Mouse (Mus musculus) cerebellum, postnatal 4 days (tissue): ENCODE data around the gene Ptprd.
"Not testable (repeated sequence)": the region's sequence is repeated elsewhere in the genome, so short reads cannot be mapped to it uniquely, and the experiment has no call there.

Source experiments
- DNase-seq, 2 experiments: peaks; one replicate each; pipeline ENCODE4 v3.0.0; 2022; ENCODE audit warnings: low spot score in 2 of 2, mixed read lengths in 1 of 2

Gene Ptprd

GRCm38 (mm10) chr4:76449466-76450350 is 1762.1 kb downstream of the Ptprd start:
- peak; percentile 56 to 74 for DNase-seq

DNA sequence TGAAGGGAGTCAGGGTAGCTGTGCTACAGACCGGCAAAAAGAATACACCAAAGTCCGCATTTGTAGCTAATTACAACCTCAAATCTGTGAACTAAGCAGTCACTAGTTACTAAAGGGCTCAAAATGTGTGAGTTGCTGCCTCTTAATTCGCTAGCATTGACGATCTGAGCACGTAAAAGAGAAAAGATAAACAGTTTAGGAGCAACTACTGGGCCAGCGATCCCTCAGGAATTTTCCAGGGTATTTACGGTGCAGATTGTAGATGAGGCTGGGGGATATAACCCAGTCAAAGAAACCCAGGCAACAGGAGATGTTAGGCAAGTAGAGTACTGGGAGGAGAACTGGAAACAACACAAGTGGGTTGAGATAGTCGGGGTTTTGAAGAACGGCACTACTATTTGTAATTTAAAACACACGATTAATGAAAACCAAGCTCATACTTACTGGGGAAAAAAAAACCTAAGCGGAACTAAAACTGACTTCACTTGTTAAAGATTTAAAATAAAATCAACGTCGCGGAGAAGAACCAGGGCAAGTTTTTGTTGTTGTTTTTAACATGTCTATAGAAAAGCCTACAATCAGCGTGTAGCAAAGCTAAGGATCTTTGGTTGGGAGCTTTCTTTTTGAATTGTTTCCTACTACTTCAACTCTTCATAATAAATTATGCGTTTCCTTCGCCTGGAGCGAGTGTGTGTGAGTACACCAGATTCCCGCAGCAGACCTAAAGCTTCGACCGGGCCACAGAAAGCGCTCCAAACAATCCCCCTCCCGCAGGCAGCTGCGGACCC is 1762.9 kb downstream of the Ptprd start:
- no peak for DNase-seq

DNA sequence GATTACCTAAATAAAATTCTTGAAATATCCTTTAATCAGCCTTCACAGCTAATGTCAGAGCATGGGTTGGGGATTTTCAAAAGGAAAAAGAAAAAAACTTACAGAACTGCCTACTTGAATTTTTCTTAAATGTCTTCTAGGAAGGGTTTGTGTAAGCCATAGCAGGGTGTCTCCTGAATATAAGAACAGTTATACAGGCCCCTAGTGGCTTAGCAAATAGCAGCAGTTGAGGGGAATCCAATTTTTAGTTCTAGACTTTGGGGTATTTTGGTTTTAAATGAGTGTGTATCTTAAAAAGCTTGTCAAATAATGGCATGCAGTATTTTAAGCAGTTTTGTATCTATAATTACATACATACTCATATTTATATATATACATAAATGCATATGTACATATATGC is 1764.4 kb downstream of the Ptprd start:
- no peak for DNase-seq

DNA sequence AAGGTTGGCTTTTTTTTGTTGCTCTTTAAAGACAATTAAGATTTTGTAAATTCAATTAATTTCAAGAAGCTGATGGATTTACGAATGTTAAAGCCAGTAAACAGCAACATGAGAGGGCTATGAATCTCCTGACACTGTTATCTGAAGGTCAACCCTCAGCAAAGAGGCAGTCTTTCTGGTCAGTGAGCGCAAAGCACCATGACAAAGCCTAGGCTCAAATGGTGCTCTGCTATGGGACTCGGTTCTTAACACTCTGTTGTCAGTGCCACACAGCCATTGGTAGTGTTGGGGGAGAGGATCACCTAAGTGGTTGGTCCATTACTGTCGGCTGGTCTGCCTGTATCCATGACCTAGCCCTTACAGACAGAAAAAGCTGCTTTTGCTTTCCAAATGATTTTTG is 1767.0 kb downstream of the Ptprd start:
- DNase-seq: no peak

DNA sequence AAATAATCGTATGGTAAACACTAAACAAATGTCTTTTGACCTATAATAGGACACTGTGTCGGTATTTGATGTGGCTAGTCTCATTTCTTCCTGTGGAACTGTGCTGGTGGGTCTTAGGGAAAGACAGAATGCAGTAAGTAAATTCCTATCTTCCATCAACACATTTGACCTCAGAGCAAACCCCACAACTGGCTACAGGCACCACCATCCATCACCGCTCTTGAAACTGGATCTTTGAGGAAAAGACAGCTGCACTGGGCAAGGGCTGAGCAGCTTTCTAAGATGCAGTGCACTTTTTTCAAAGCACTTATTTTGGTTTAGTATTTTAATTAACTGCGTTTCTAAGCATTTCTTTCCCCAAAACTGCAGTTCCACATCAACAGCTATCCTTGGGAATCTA is 1768.2 kb downstream of the Ptprd start:
- no peak for DNase-seq

DNA sequence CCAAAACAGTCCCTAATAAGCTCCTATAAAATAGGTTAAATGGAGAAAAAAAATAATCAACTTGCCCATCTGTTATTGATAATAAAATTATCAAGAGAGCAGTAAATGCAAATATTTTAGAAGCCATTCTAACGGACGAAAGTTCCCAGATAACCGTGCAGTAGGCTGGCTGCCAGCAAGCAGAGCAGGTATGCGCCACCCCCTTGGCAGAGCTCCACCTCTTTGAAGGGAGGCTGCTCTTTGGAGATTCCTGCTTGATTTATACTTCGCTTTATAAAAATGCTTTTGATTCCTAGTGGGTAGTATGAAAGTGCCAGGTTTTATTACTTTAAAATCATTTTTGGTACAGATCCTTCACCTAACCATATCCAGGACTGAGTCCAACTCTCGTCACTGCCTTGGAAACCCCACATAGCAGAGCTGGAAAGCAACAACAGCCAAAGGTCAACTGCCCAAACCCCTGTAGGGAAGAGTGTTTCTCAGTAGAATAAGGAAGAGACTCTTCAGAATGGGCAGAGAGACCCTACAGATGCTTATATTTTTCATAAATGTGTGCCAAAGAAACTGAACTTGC is 1770.9 kb downstream of the Ptprd start:
- DNase-seq: no peak

GRCm38 (mm10) chr4:76438496-76439079 is 1773.2 kb downstream of the Ptprd start:
- no peak for DNase-seq

DNA sequence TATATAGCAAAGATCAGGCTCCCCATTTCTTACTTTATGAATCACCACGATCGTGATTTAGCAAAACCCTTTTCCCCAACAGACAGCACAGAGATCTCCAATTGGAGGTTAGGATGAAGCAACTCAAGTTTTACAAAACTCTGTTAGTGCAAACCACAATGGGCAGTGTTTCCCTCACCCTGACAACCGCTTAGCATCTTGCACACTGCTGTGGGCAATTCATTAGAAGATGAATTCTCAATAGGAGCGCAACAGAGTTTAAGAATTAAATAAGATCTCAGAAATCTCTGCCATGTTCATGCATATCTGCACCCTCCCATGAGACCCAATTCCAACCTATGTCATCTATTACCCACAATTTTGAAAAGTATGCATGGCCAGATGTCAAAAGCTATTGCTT is 1773.7 kb downstream of the Ptprd start:
- no peak for DNase-seq

DNA sequence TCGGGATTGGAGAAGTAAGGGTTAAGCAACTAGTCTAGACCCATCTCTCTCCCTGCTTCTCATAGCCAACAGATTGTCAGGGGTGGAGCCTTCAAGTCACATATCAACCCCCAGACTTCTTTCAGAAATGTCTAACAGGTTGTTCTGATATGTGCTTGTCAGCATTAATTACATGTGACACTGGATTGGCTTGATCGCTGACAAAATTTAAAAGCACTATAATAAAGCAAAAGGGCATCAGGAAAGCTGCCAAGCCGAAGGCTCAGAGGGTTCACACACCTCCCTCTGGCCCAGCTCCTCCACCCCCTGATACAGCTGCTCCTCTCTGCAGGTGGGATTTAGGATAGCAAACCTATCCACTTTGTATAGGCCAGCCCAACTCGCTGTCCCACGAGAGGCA is 1775.8 kb downstream of the Ptprd start:
- no peak for DNase-seq

DNA sequence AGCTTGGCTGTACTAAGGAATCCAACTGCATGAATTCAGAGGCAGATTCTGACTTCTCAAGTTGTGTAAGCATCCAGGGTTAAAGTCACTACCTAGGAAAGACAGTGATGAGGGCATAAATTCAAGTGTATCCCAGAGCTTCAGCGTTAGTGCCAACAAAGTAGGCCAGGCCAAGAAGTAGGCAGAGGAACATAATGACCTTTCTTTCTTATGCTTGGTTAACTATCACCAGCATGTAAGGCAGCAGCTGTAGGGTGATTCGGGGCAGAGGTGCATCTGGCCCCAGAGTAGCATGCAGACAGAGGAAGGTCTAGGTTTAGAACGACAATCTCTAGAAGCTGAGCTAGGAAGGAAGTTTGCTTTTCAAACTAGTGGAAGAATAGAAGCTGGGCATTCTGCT is 1782.0 kb downstream of the Ptprd start:
- no peak for DNase-seq

DNA sequence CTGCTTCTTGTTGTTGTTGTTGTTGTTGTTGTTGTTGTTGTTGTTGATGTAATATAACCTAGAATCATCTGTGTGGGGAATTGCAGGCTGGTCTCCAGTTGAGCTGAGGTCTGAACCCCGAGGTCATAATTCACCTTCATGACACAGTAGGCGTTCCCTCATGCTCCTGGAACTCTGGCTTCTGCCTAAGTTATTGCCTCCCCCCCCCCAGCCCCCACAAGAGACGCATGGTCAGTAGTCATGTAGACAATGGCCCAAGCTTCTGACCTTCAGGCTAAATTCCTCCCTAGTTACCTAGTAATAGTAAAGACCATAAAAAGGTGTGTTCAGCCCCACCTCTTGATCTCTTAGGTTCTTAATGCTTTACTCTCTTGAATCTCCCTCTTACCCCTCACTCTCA is 1784.7 kb downstream of the Ptprd start:
- not testable (repeated sequence) for DNase-seq

- no peak for DNase-seq
Observed at GRCm38 (mm10) chr4:76425230-76425575, 1786.6 kb downstream of the Ptprd start.

GRCm38 (mm10) chr4:76424324-76425229 is 1787.2 kb downstream of the Ptprd start:
- DNase-seq: no peak

GRCm38 (mm10) chr4:76422113-76422512 is 1789.6 kb downstream of the Ptprd start:
- no peak for DNase-seq

DNA sequence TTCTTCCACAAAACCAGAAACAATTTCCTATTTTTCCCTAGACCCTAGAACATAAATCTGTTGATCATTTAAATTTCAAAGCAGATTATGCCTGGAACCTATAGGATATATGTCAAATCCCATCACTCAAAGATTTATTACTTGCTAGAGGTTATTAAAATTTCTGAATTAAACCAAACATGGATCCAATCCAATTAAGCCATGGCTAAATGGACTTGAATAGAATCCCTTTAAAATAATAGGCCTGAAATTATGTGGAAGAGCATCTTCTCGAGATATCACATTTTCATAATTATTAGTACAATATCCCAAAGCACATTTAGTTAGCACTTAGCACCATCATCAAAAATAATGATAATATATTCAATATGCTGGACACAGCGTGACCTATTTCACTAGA is 1792.1 kb downstream of the Ptprd start:
- no peak for DNase-seq

DNA sequence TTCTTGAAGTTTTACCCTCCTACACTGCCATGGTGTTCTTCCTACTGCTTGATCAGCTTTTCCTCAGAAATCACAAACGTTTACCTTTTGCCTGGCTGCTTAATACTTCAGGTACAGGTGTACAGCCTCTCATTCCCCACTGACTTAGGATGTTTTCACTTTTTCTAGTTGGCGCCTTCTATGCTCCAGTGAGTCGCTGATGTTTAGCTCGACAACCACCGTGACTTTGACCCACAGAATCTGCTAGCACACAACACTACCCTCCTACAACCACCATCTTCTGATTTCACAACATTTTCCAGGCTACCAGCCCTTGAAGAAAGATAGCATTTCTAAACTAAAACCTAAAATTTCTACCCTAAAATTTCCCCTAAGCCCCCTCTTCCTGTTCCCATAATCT is 1794.1 kb downstream of the Ptprd start:
- DNase-seq: no peak

GRCm38 (mm10) chr4:76415624-76416023 is 1796.1 kb downstream of the Ptprd start:
- no peak for DNase-seq

GRCm38 (mm10) chr4:76414591-76414990 is 1797.2 kb downstream of the Ptprd start:
- no peak for DNase-seq

- DNase-seq: no peak
Observed at GRCm38 (mm10) chr4:76410053-76410452, 1801.7 kb downstream of the Ptprd start.

- no peak for DNase-seq
Observed at GRCm38 (mm10) chr4:76409159-76409558, 1802.6 kb downstream of the Ptprd start.

DNA sequence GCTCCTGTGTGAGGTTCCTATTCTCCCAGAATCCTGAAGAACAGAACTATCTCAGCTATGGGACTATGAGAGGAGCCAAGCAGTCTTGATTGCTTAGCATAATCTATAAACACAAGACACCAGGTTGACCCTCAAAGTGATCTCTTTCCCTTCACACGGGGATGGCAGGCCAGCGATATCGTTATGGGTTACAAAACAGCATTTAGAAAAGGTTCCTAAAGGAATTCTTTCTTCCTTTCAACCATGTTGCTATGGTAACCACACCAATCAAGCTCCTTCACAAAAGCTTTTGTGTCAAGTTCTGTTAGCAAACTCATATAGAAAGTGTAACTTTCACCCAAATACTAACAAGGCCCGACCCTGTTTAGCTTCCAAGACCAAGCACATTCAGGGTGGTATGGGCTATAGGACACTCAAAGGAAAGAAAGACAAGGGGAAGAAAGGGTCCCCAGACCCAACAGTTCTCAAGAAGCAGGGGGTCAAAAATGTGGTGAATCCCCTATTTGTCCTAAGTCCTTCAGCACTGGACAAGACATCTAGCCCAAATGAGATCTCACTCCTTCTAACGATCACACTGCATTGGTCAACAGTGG is 1805.8 kb downstream of the Ptprd start:
- DNase-seq: no peak
